ENCODE assay signal across 25 mouse cellular contexts in genomic region chr6:23294685-23295084, GRCm38 (mm10). TPM values are rescaled to one million over a fixed set of nuclear protein-coding genes. Genes with fewer than 3 reads are reported as not detected.
"Had no signal": no experiment of that assay in that cellular context is flagged by ENCODE, and none has a peak within 500 bp of the region (broad histone marks: within the 10 kb centered on the region; RNA-seq: fewer than 3 reads in every experiment).

No protein-coding gene starts in this region.

- H3K4me1 ChIP-seq: limb, embryonic 13.5 days; liver, embryonic 12.5 days; liver, embryonic 15.5 days had no signal

- DNase-seq: kidney, adult 9 months; kidney, postnatal 14 days; kidney, postnatal 4 days; liver; lung, adult 2 months; lung, postnatal 14 days; lung, postnatal 4 days; midbrain, embryonic 14.5 days; retina, postnatal 1 day; right cerebral cortex, postnatal 25 days; spleen, adult 18-20 months; thymus, adult 18-20 months; thymus, postnatal 36 days had no signal

- H3K9ac ChIP-seq: limb, embryonic 13.5 days; liver, embryonic 12.5 days; liver, embryonic 15.5 days had no signal

- H3K4me3 ChIP-seq: limb, embryonic 10.5 days; limb, embryonic 13.5 days; liver, embryonic 12.5 days; liver, embryonic 15.5 days had no signal

- H3K36me3 ChIP-seq: limb, embryonic 10.5 days; limb, embryonic 13.5 days; liver, embryonic 12.5 days; liver, embryonic 15.5 days had no signal

- ATAC-seq: liver, embryonic 12.5 days had no signal

- H3K27me3 ChIP-seq: limb, embryonic 13.5 days; liver, embryonic 12.5 days; liver, embryonic 15.5 days had no signal

- H3K27ac ChIP-seq: limb, embryonic 10.5 days; limb, embryonic 13.5 days; liver, embryonic 12.5 days; liver, embryonic 15.5 days had no signal

- H3K9me3 ChIP-seq: limb, embryonic 10.5 days; limb, embryonic 13.5 days; liver, embryonic 12.5 days; liver, embryonic 15.5 days had no signal

- H3K4me2 ChIP-seq: limb, embryonic 13.5 days; liver, embryonic 12.5 days; liver, embryonic 15.5 days; midbrain, embryonic 11.5 days had no signal

RNA-seq across cellular contexts. Expression of gene Fezf1, which starts 46.5 kb away (rescaled TPM):
- total RNA-seq: layer of hippocampus, postnatal 14 days; megakaryocyte-erythroid progenitor cell, adult 5-6 weeks; neutrophil, adult 5-6 weeks had no signal
- polyA plus RNA-seq: kidney, embryonic 16.5 days; limb, embryonic 10.5 days; limb, embryonic 13.5 days; liver, embryonic 12.5 days; lung, embryonic 16.5 days; midbrain, embryonic 14.5 days; stomach, embryonic 16.5 days; urinary bladder, adult 2 months had no signal
